Mouse (Mus musculus): ENCODE results near the gene Atp13a4. TPM values are rescaled to one million over a fixed set of nuclear protein-coding genes. Genes with fewer than 3 reads are reported as not detected.

Gene Atp13a4
- polyA plus RNA-seq, 1 experiment from 2014 or later, result 3.0 TPM

- no peaks in the 10 kb centered on the region for H3K4me1 ChIP-seq (ENCODE audit: control insufficient read depth, insufficient read depth, low read length)
- H3K4me3 ChIP-seq (ENCODE audit: low read depth, low read length), result no peak overlapping the region
- no peak overlapping the region for H3K9ac ChIP-seq (ENCODE audit: low read depth, low read length)
- H3K4me2 ChIP-seq (ENCODE audit: low read length), result no peak overlapping the region
- no peaks in the 10 kb centered on the region for H3K9me3 ChIP-seq (replicated peaks; ENCODE audit: control insufficient read depth, low read length, poor library complexity, severe bottlenecking)
- 82% methylated on average over 4 of the region's 4 CpGs for WGBS
- no peak overlapping the region for H3K27ac ChIP-seq (ENCODE audit: low read length)
- no peak for ATAC-seq
- H3K27me3 ChIP-seq (ENCODE audit: control insufficient read depth, insufficient read depth, low read depth, low read length), result no peaks in the 10 kb centered on the region
- no peaks in the 10 kb centered on the region for H3K36me3 ChIP-seq (ENCODE audit: control insufficient read depth, insufficient read depth, low read length)
Observed at GRCm38 (mm10) chr16:29384781-29385180, 159.9 kb downstream of the Atp13a4 start.

DNA sequence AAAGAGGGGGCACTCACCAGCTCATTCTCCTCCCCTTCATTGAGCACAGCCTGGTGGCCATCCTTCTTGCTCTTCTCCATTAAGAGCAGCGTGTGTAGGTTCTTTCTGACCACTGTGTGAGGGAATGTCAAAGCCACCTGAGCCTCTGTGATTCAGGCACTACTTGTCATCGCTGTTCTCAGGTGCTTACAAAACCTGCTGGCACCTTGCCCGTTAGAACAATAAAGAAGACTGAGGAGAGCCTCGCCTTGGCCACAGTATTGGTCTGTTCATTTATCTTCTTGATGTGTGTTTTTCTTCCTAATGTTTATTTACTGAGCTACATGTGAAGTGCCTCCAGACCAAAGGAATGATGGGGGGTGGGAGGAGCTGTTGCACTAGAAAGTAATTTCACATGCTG lies 166.2 kb downstream of the Atp13a4 start, which contains the start of gene Atp13a5:
Gene Atp13a5 (minus strand): TSS at position 275 of the 400 bp plus-strand sequence.
- 90% methylated on average over 4 of the region's 4 CpGs for WGBS
- no peak for ATAC-seq
- H3K27ac ChIP-seq (ENCODE audit: low read length), result no peak within 1 kb of the TSS

GRCm38 (mm10) chr16:29374636-29375035 lies 170.0 kb downstream of the Atp13a4 start:
- H3K36me3 ChIP-seq (ENCODE audit: control insufficient read depth, insufficient read depth, low read length), result no peaks in the 10 kb centered on the region
- ATAC-seq, result no peak
- no peaks in the 10 kb centered on the region for H3K4me1 ChIP-seq (ENCODE audit: control insufficient read depth, insufficient read depth, low read length)
- H3K27ac ChIP-seq (ENCODE audit: low read length), result no peak overlapping the region
- H3K4me3 ChIP-seq (ENCODE audit: low read depth, low read length), result no peak overlapping the region
- 90% methylated on average over 8 of the region's 8 CpGs for WGBS
- H3K4me2 ChIP-seq (ENCODE audit: low read length), result no peak overlapping the region
- H3K27me3 ChIP-seq (ENCODE audit: control insufficient read depth, insufficient read depth, low read depth, low read length), result no peaks in the 10 kb centered on the region
- H3K9ac ChIP-seq (ENCODE audit: low read depth, low read length), result no peak overlapping the region
- H3K9me3 ChIP-seq (replicated peaks; ENCODE audit: control insufficient read depth, low read length, poor library complexity, severe bottlenecking), result no peaks in the 10 kb centered on the region

More for the DNA sequence above, 166.2 kb downstream of the Atp13a4 start, which contains the start of gene Atp13a5:
- no peaks in the 10 kb centered on the region for H3K27me3 ChIP-seq (ENCODE audit: control insufficient read depth, insufficient read depth, low read depth, low read length)
- no peaks in the 10 kb centered on the region for H3K4me1 ChIP-seq (ENCODE audit: control insufficient read depth, insufficient read depth, low read length)
- H3K4me3 ChIP-seq (ENCODE audit: low read depth, low read length), result no peak within 1 kb of the TSS
- no peaks in the 10 kb centered on the region for H3K9me3 ChIP-seq (replicated peaks; ENCODE audit: control insufficient read depth, low read length, poor library complexity, severe bottlenecking)
- H3K4me2 ChIP-seq (ENCODE audit: low read length), result no peak within 1 kb of the TSS
- H3K9ac ChIP-seq (ENCODE audit: low read depth, low read length), result no peak within 1 kb of the TSS
- no peaks in the 10 kb centered on the region for H3K36me3 ChIP-seq (ENCODE audit: control insufficient read depth, insufficient read depth, low read length)

Other genes with a start within 250 kb of the Atp13a4 start
- 3.0 and 4.0 TPM in 2 replicates for gene Atp13a5, start 166.1 kb downstream of the Atp13a4 start, polyA plus RNA-seq (2015; fragmentation: Nextera tagmentation; extraction: Ambion mirVana)
- gene Opa1, start 34.5 kb upstream of the Atp13a4 start, polyA plus RNA-seq (2015; fragmentation: Nextera tagmentation; extraction: Ambion mirVana), result 51.1 and 53.0 TPM in 2 replicates